Mouse (Mus musculus) midbrain, embryonic 11.5 days (tissue): ENCODE results near the gene Tmem53. TPM values are rescaled to one million over a fixed set of nuclear protein-coding genes. Genes with fewer than 3 reads are reported as not detected.

ENCODE experiments used
- ATAC-seq: fragments of 200-750 bp; cut with Nextera tagmentation; 2 replicates; pipeline ENCODE4 v1.8.0; 2017; ENCODE audit warnings: moderate TSS enrichment, moderate library complexity; ENCODE audit not compliant: low FRiP score
- DNase-seq: peaks from one replicate; pipeline ENCODE4 v3.0.0; 2015; ENCODE audit warnings: low spot score; ENCODE audit errors: missing footprints
- H3K27ac ChIP-seq: fragments of 300-500 bp; sonication (generic); 2 replicates; pipeline ENCODE4 v1.5.1; 2014; ENCODE audit warnings: low read depth, low read length
- H3K27me3 ChIP-seq: fragments of 300-500 bp; sonication (generic); 2 replicates; pipeline ENCODE4 v1.6.1; 2014; ENCODE audit warnings: mild to moderate bottlenecking, low read length, moderate library complexity, mixed read lengths; ENCODE audit not compliant: control insufficient read depth, insufficient read depth
- H3K36me3 ChIP-seq: fragments of 300-500 bp; sonication (generic); 2 replicates; pipeline ENCODE4 v1.6.1; 2014; ENCODE audit warnings: mild to moderate bottlenecking, low read length, moderate library complexity, mixed read lengths; ENCODE audit not compliant: control insufficient read depth, insufficient read depth
- H3K4me1 ChIP-seq: fragments of 300-500 bp; sonication (generic); 2 replicates; pipeline ENCODE4 v1.6.1; 2014; ENCODE audit warnings: low read length; ENCODE audit not compliant: control insufficient read depth, insufficient read depth
- H3K4me2 ChIP-seq: fragments of 300-500 bp; sonication (generic); 2 replicates; pipeline ENCODE4 v1.6.1; 2014; ENCODE audit warnings: mild to moderate bottlenecking, moderate library complexity
- H3K4me3 ChIP-seq: fragments of 300-500 bp; sonication (generic); 2 replicates; pipeline ENCODE4 v1.5.1; 2014; ENCODE audit warnings: low read depth, low read length
- H3K9ac ChIP-seq: fragments of 300-500 bp; sonication (generic); 2 replicates; pipeline ENCODE4 v1.6.1; 2014; ENCODE audit warnings: low read length
- H3K9me3 ChIP-seq: fragments of 300-500 bp; sonication (generic); 2 replicates; pipeline ENCODE4 v1.6.1; 2016; ENCODE audit warnings: low read length; ENCODE audit not compliant: control insufficient read depth
- WGBS: fragments of 180-500 bp; shearing (Covaris S2); extraction: QIAGEN DNeasy Blood & Tissue Kit; methylation state at CpG from one replicate; pipeline ENCODE4 v1.1.7; 2014; 5-methylcytosine and 5-hydroxymethylcytosine counted together
- polyA plus RNA-seq: library from polyadenylated mRNA; unstranded; fragments of >200 nt; fragmentation: Nextera tagmentation; extraction: Ambion mirVana; gene quantifications from 2 replicates; pipeline ENCODE4 v1.2.1, GENCODE M21; 2014

The Tmem53 gene
- polyA plus RNA-seq, result 7.5 and 8.4 TPM in 2 replicates

GRCm38 (mm10) chr4:117251801-117252316 lies at the start of gene Tmem53, which contains the start of gene Armh1:
Gene Tmem53, plus strand, starts transcription at chr4:117251951.
Gene Armh1, minus strand, starts transcription at chr4:117252125.
- Histone ChIP-seq H3K9ac (peak within 1 kb of the TSS; percentile 66), H3K4me2 (peak within 1 kb of the TSS; percentile 56), H3K36me3 (no peaks in the 10 kb centered on the region), H3K4me1 (peaks cover 5% of the 10 kb centered on the region; the same call in 1 of the 2 replicates), H3K9me3 (no peaks in the 10 kb centered on the region), H3K4me3 (peak within 1 kb of the TSS; percentile 61), H3K27ac (peak within 1 kb of the TSS; percentile 60; the same call in 1 of the 2 replicates), H3K27me3 (no peaks in the 10 kb centered on the region; the same call in 1 of the 2 replicates)
- DNase-seq (peak; percentile 99), ATAC-seq (peak; percentile 99)
- 0% methylated on average over 41 of the region's 43 CpGs for WGBS

GRCm38 (mm10) chr4:117202046-117202991 lies 49.4 kb upstream of the Tmem53 start:
- Histone ChIP-seq H3K4me3 (peak overlapping the region; percentile 24), H3K27ac (peak overlapping the region; percentile 32; the same call in 1 of the 2 replicates), H3K4me2 (peak overlapping the region; percentile 34), H3K27me3 (no peaks in the 10 kb centered on the region), H3K36me3 (no peaks in the 10 kb centered on the region), H3K9ac (peak overlapping the region; percentile 64), H3K4me1 (no peaks in the 10 kb centered on the region), H3K9me3 (no peaks in the 10 kb centered on the region)
- peak; percentile 83 for ATAC-seq
- WGBS, result 1% methylated on average over 25 of the region's 25 CpGs
- DNase-seq, result peak; percentile 98

- DNase-seq, result no peak
- Histone ChIP-seq H3K4me1 (no peaks in the 10 kb centered on the region), H3K27ac (no peak overlapping the region), H3K36me3 (no peaks in the 10 kb centered on the region), H3K27me3 (no peaks in the 10 kb centered on the region), H3K9me3 (no peaks in the 10 kb centered on the region), H3K9ac (no peak overlapping the region), H3K4me3 (no peak overlapping the region), H3K4me2 (no peak overlapping the region)
- ATAC-seq, result no peak; the same call in 1 of the 2 replicates
- WGBS, result 65% methylated on average over 4 of the region's 4 CpGs
Observed at GRCm38 (mm10) chr4:117202992-117203354, 48.8 kb upstream of the Tmem53 start.

GRCm38 (mm10) chr4:117209592-117209991 lies 42.2 kb upstream of the Tmem53 start:
- 83% methylated on average over 6 of the region's 6 CpGs for WGBS

GRCm38 (mm10) chr4:117210147-117211074 lies 41.3 kb upstream of the Tmem53 start:
- Histone ChIP-seq H3K4me1 (no peaks in the 10 kb centered on the region), H3K4me3 (no peak overlapping the region), H3K4me2 (no peak overlapping the region), H3K36me3 (no peaks in the 10 kb centered on the region), H3K27ac (0 out of 2 replicates have a peak overlapping the region, but pooled peaks have one; percentile 35), H3K9me3 (no peaks in the 10 kb centered on the region), H3K27me3 (no peaks in the 10 kb centered on the region), H3K9ac (peak overlapping the region; percentile 30; the same call in 1 of the 2 replicates)
- peak; percentile 98 for DNase-seq
- ATAC-seq, result peak; percentile 77
- 3% methylated on average over 20 of the region's 20 CpGs for WGBS

More at GRCm38 (mm10) chr4:117209592-117209991, 42.2 kb upstream of the Tmem53 start:
- ATAC-seq, result no peak
- H3K27me3 ChIP-seq, result no peaks in the 10 kb centered on the region
- no peak overlapping the region for H3K9ac ChIP-seq
- H3K9me3 ChIP-seq, result no peaks in the 10 kb centered on the region
- H3K4me2 ChIP-seq, result no peak overlapping the region
- no peak overlapping the region for H3K27ac ChIP-seq
- DNase-seq, result peak; percentile 65
- H3K36me3 ChIP-seq, result no peaks in the 10 kb centered on the region
- H3K4me3 ChIP-seq, result no peak overlapping the region
- no peaks in the 10 kb centered on the region for H3K4me1 ChIP-seq

- Histone ChIP-seq H3K36me3 (no peaks in the 10 kb centered on the region), H3K4me1 (no peaks in the 10 kb centered on the region), H3K27ac (no peak overlapping the region), H3K4me2 (no peak overlapping the region), H3K9ac (no peak overlapping the region), H3K4me3 (no peak overlapping the region), H3K9me3 (no peaks in the 10 kb centered on the region), H3K27me3 (no peaks in the 10 kb centered on the region)
- 67% methylated on average over 6 of the region's 6 CpGs for WGBS
- ATAC-seq (no peak), DNase-seq (peak; percentile 51)
Observed at GRCm38 (mm10) chr4:117214250-117214649, 37.5 kb upstream of the Tmem53 start.

- Histone ChIP-seq H3K36me3 (no peaks in the 10 kb centered on the region), H3K27ac (no peak overlapping the region), H3K9ac (no peak overlapping the region), H3K4me1 (no peaks in the 10 kb centered on the region), H3K9me3 (no peaks in the 10 kb centered on the region), H3K4me2 (no peak overlapping the region), H3K27me3 (no peaks in the 10 kb centered on the region), H3K4me3 (no peak overlapping the region)
- ATAC-seq, result no peak
- peak; percentile 26 for DNase-seq
- WGBS, result 80% methylated on average over 5 of the region's 5 CpGs
Observed at GRCm38 (mm10) chr4:117217029-117217428, 34.7 kb upstream of the Tmem53 start.

GRCm38 (mm10) chr4:117218517-117219219 lies 33.1 kb upstream of the Tmem53 start:
- H3K4me2 ChIP-seq, result no peak overlapping the region
- H3K9ac ChIP-seq, result no peak overlapping the region
- H3K36me3 ChIP-seq, result no peaks in the 10 kb centered on the region
- H3K27me3 ChIP-seq, result no peaks in the 10 kb centered on the region
- H3K4me3 ChIP-seq, result no peak overlapping the region
- ATAC-seq (0 out of 2 replicates have a peak, but pooled peaks have one; percentile 38), DNase-seq (peak; percentile 89)
- WGBS, result 36% methylated on average over 10 of the region's 10 CpGs
- H3K9me3 ChIP-seq, result no peaks in the 10 kb centered on the region
- H3K27ac ChIP-seq, result no peak overlapping the region
- H3K4me1 ChIP-seq, result no peaks in the 10 kb centered on the region
